Mouse (Mus musculus) lung, embryonic 15.5 days (tissue): ENCODE measurements at regions not wholly inside any gene's neighbourhood (a gene's known extent, or its start where the extent isn't known, plus 50 kb on each side); places are given as distances from the start of the nearest gene placed in this dataset.

Experiments
- ATAC-seq: fragments of 200-750 bp; cut with Nextera tagmentation; 2 replicates; pipeline ENCODE4 v1.8.0; 2017; ENCODE audit warnings: moderate number of reproducible peaks, borderline replicate concordance; ENCODE audit not compliant: low FRiP score, low TSS enrichment; ENCODE audit errors: extremely low read depth
- H3K27ac ChIP-seq: fragments of 300-500 bp; sonication (generic); 2 replicates; pipeline ENCODE4 v1.5.1; 2015; ENCODE audit warnings: moderate library complexity, mild to moderate bottlenecking, inconsistent platforms
- H3K27me3 ChIP-seq: fragments of 300-500 bp; sonication (generic); 2 replicates; pipeline ENCODE4 v1.6.1; 2015; ENCODE audit warnings: inconsistent platforms
- H3K36me3 ChIP-seq: fragments of 300-500 bp; sonication (generic); 2 replicates; pipeline ENCODE4 v1.6.1; 2015; ENCODE audit warnings: inconsistent platforms
- H3K4me1 ChIP-seq: fragments of 300-500 bp; sonication (generic); 2 replicates; pipeline ENCODE4 v1.6.1; 2015; ENCODE audit warnings: inconsistent platforms
- H3K4me2 ChIP-seq: fragments of 300-500 bp; sonication (generic); 2 replicates; pipeline ENCODE4 v1.6.1; 2015; ENCODE audit warnings: inconsistent platforms, mild to moderate bottlenecking, moderate library complexity
- H3K4me3 ChIP-seq: fragments of 300-500 bp; sonication (generic); 2 replicates; pipeline ENCODE4 v1.5.1; 2015; ENCODE audit warnings: mild to moderate bottlenecking, inconsistent platforms
- H3K9ac ChIP-seq: fragments of 300-500 bp; sonication (generic); 2 replicates; pipeline ENCODE4 v1.6.1; 2015; ENCODE audit warnings: inconsistent platforms
- H3K9me3 ChIP-seq: fragments of 300-500 bp; sonication (generic); 2 replicates; pipeline ENCODE4 v1.6.1; 2016; ENCODE audit warnings: inconsistent platforms
- WGBS: fragments of 180-500 bp; shearing (Covaris S2); methylation state at CpG from one replicate; pipeline ENCODE4 v1.1.7; 2015; 5-methylcytosine and 5-hydroxymethylcytosine counted together

GRCm38 (mm10) chr13:37676912-37677311 is 101.3 kb upstream of the Rreb1 start:
- Histone ChIP-seq H3K4me3 (no peak overlapping the region), H3K27ac (no peak overlapping the region), H3K27me3 (no peaks in the 10 kb centered on the region), H3K36me3 (no peaks in the 10 kb centered on the region), H3K9me3 (no peaks in the 10 kb centered on the region), H3K9ac (no peak overlapping the region), H3K4me1 (no peaks in the 10 kb centered on the region; the same call in 1 of the 2 replicates), H3K4me2 (no peak overlapping the region)
- ATAC-seq: no peak
- WGBS: 79% methylated on average over 6 of the region's 6 CpGs

GRCm38 (mm10) chr13:37678251-37678650 is 99.9 kb upstream of the Rreb1 start:
- 50% methylated on average over 12 of the region's 12 CpGs for WGBS
- H3K9me3 ChIP-seq: no peaks in the 10 kb centered on the region
- H3K4me1 ChIP-seq: no peaks in the 10 kb centered on the region; the same call in 1 of the 2 replicates
- H3K9ac ChIP-seq: no peak overlapping the region
- no peaks in the 10 kb centered on the region for H3K27me3 ChIP-seq
- H3K27ac ChIP-seq: no peak overlapping the region
- no peak overlapping the region for H3K4me2 ChIP-seq
- no peak overlapping the region for H3K4me3 ChIP-seq
- no peaks in the 10 kb centered on the region for H3K36me3 ChIP-seq
- no peak for ATAC-seq

DNA sequence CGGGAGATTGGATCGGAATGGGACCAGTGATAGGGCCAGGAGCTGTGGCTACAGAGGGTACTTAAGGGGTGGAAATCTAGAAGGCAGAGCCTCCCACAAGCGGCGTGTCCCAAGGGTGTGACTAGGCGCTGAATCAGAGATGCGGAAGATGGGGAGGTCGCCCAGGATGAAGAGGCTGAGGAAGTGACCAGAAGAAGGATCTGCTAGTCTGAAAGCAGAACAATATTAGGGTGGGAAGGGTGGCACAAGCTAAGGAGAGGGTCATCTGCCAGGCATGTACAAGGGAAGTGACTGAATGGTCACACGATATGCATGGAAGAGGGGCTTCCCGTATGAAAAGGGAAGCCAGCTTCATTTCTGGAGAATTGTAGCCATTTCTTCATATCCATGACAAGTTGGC is 99.4 kb upstream of the Rreb1 start:
- Histone ChIP-seq H3K36me3 (no peaks in the 10 kb centered on the region), H3K9ac (no peak overlapping the region), H3K27me3 (no peaks in the 10 kb centered on the region), H3K27ac (no peak overlapping the region), H3K9me3 (no peaks in the 10 kb centered on the region), H3K4me3 (no peak overlapping the region), H3K4me2 (no peak overlapping the region), H3K4me1 (no peaks in the 10 kb centered on the region; the same call in 1 of the 2 replicates)
- ATAC-seq: no peak
- 90% methylated on average over 9 of the region's 9 CpGs for WGBS

GRCm38 (mm10) chr13:37680837-37681619 is 97.2 kb upstream of the Rreb1 start:
- Histone ChIP-seq H3K27ac (no peak overlapping the region), H3K4me1 (no peaks in the 10 kb centered on the region), H3K36me3 (no peaks in the 10 kb centered on the region), H3K27me3 (no peaks in the 10 kb centered on the region), H3K4me2 (no peak overlapping the region), H3K4me3 (no peak overlapping the region), H3K9ac (no peak overlapping the region), H3K9me3 (no peaks in the 10 kb centered on the region)
- ATAC-seq: 0 out of 2 replicates have a peak, but pooled peaks have one; percentile 27
- WGBS: 41% methylated on average over 4 of the region's 4 CpGs

GRCm38 (mm10) chr13:37683045-37683679 is 95.0 kb upstream of the Rreb1 start:
- Histone ChIP-seq H3K27me3 (no peaks in the 10 kb centered on the region), H3K4me3 (no peak overlapping the region), H3K4me2 (no peak overlapping the region), H3K9me3 (no peaks in the 10 kb centered on the region), H3K36me3 (no peaks in the 10 kb centered on the region), H3K4me1 (no peaks in the 10 kb centered on the region), H3K27ac (no peak overlapping the region), H3K9ac (no peak overlapping the region)
- 58% methylated on average over 6 of the region's 6 CpGs for WGBS
- ATAC-seq: no peak

- Histone ChIP-seq H3K4me3 (no peak overlapping the region), H3K27ac (no peak overlapping the region), H3K9ac (no peak overlapping the region), H3K27me3 (no peaks in the 10 kb centered on the region), H3K4me1 (no peaks in the 10 kb centered on the region), H3K9me3 (no peaks in the 10 kb centered on the region), H3K36me3 (no peaks in the 10 kb centered on the region), H3K4me2 (no peak overlapping the region)
- 55% methylated on average over 2 of the region's 2 CpGs for WGBS
- no peak for ATAC-seq
These were observed 92.6 kb upstream of the Rreb1 start for GRCm38 (mm10) chr13:37685617-37686016.

DNA sequence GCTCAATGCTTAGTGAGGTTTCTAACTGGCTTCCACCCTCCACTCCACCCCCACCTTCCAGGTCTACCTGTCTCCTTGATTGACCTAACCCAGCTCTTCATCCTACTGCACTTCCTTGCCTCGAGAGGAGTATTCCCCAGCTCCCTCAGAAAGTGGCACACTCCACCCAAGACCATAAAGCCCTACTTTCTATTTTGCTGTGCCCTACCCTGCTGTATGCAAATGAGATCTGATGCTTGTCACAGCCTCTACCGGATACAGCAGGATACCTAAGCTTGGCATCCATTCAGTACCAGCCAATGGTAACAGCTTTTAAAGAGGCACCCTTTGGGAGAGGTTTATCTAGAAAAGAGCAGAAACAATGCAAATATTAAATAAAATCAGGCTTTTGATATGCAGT is 92.1 kb upstream of the Rreb1 start:
- H3K9me3 ChIP-seq: no peaks in the 10 kb centered on the region
- ATAC-seq: no peak
- H3K9ac ChIP-seq: no peak overlapping the region
- H3K27me3 ChIP-seq: no peaks in the 10 kb centered on the region
- H3K4me2 ChIP-seq: no peak overlapping the region
- 45% methylated on average over 2 of the region's 2 CpGs for WGBS
- no peak overlapping the region for H3K4me3 ChIP-seq
- H3K4me1 ChIP-seq: no peaks in the 10 kb centered on the region
- no peak overlapping the region for H3K27ac ChIP-seq
- H3K36me3 ChIP-seq: no peaks in the 10 kb centered on the region

DNA sequence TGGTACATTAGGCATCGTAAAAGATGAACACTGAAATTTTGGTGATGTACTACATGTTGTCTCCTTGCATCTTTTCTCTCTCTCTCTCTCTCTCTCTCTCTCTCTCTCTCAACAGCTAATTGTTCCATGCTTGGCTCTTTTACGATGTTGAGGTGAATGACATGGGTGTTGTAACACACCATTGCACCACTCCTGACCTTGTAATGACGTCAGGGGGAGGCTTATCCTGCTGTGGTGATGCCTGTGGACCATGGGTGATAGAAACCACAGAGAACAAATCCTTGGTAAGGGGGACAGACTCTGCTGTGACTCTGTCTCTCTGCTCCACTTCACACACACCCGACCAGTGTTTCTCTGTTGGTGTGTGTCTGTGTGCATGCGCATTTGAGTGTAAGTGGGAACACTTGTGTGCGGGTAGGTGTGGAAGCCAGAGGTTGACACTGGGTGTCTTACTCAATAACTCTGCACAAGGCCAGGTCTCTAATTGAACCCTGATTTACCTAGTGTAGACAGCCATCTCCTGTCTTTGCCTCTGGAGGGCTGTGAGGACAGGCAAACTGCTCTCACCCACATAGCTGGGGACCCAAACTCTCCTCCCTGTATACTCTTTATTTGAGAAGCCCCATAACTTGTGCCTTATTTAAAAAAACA is 88.9 kb upstream of the Rreb1 start:
- WGBS: 92% methylated on average over 6 of the region's 6 CpGs
- Histone ChIP-seq H3K27ac (no peak overlapping the region), H3K4me3 (no peak overlapping the region), H3K27me3 (no peaks in the 10 kb centered on the region), H3K9ac (no peak overlapping the region), H3K9me3 (no peaks in the 10 kb centered on the region), H3K4me1 (no peaks in the 10 kb centered on the region), H3K36me3 (no peaks in the 10 kb centered on the region), H3K4me2 (no peak overlapping the region)
- ATAC-seq: no peak

- Histone ChIP-seq H3K36me3 (no peaks in the 10 kb centered on the region), H3K4me1 (no peaks in the 10 kb centered on the region), H3K4me3 (no peak overlapping the region), H3K27ac (no peak overlapping the region), H3K27me3 (no peaks in the 10 kb centered on the region), H3K9me3 (no peaks in the 10 kb centered on the region), H3K9ac (no peak overlapping the region), H3K4me2 (no peak overlapping the region)
- ATAC-seq: no peak
- 81% methylated on average over 5 of the region's 5 CpGs for WGBS
These were observed 86.2 kb upstream of the Rreb1 start for GRCm38 (mm10) chr13:37691855-37692445.

- Histone ChIP-seq H3K4me2 (no peak overlapping the region), H3K4me1 (no peaks in the 10 kb centered on the region), H3K27me3 (no peaks in the 10 kb centered on the region), H3K9me3 (no peaks in the 10 kb centered on the region), H3K36me3 (no peaks in the 10 kb centered on the region), H3K4me3 (no peak overlapping the region), H3K9ac (no peak overlapping the region), H3K27ac (no peak overlapping the region)
- ATAC-seq: no peak
- 76% methylated on average over 3 of the region's 3 CpGs for WGBS
These were observed 84.6 kb upstream of the Rreb1 start for GRCm38 (mm10) chr13:37693617-37694016.

DNA sequence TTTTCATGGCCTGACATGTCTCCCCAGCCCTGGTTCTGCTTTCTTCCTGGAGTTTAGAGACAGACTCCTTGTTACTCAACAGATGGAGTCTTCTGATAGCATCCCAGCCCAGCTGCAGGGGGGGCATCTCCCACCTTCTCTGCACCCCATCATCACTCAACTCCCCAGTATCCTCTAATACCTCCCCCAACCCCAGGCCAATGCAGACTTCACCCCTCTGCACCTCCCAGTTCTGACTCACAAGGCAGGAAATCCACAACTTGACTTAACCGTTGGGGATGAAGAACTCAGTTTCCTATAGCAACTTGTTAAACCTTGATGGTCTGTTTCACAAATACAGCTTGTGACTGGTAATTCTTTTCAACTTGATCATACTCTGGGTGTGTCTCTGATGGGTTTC is 73.7 kb upstream of the Rreb1 start:
- Histone ChIP-seq H3K4me1 (no peaks in the 10 kb centered on the region), H3K27me3 (no peaks in the 10 kb centered on the region), H3K4me2 (no peak overlapping the region), H3K27ac (no peak overlapping the region), H3K9ac (no peak overlapping the region), H3K9me3 (no peaks in the 10 kb centered on the region), H3K36me3 (no peaks in the 10 kb centered on the region), H3K4me3 (no peak overlapping the region)
- 58% methylated on average over 1 of the region's 1 CpGs for WGBS
- ATAC-seq: no peak

DNA sequence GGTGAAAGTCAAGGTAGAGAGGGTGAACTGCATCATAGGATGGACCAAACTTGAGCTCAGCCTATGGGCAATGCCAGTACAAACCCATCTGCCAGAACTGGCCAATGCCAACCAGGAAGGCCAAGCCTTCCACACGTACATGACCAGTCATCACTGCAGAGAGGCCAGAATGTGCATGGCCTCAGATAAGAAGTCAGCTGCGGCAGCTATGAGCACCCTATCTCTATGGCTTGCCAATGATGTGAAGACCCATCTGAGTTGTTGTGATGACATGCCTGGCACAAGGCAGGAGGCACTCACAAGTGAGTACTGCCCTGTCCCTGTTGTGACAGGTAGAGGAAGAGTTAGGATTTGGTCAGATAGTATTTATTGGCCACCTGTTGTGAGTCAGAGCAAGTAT is 72.7 kb upstream of the Rreb1 start:
- 78% methylated on average over 2 of the region's 2 CpGs for WGBS

More for the DNA sequence above, 72.7 kb upstream of the Rreb1 start:
- H3K9me3 ChIP-seq: no peaks in the 10 kb centered on the region
- no peak overlapping the region for H3K4me2 ChIP-seq
- H3K27me3 ChIP-seq: no peaks in the 10 kb centered on the region
- H3K4me1 ChIP-seq: no peaks in the 10 kb centered on the region
- ATAC-seq: no peak
- H3K27ac ChIP-seq: no peak overlapping the region
- H3K4me3 ChIP-seq: no peak overlapping the region
- no peak overlapping the region for H3K9ac ChIP-seq
- H3K36me3 ChIP-seq: no peaks in the 10 kb centered on the region
